Mouse (Mus musculus): ENCODE data around the gene Slc35g1.

- TF ChIP-seq POLR2A (IDR thresholded peaks at IDR 0.05; ENCODE audit: borderline replicate concordance, extremely low read depth, insufficient read depth, insufficient read length, poor library complexity, severe bottlenecking) (no peak), CTCF (IDR thresholded peaks at IDR 0.05; ENCODE audit: borderline replicate concordance, extremely low read depth, insufficient read depth, insufficient read length) (no peak)
Observed at GRCm38 (mm10) chr19:38432021-38432420, 36.2 kb downstream of the Slc35g1 start.
